17 mouse cellular contexts compared by ENCODE assay signal in the genomic region with DNA sequence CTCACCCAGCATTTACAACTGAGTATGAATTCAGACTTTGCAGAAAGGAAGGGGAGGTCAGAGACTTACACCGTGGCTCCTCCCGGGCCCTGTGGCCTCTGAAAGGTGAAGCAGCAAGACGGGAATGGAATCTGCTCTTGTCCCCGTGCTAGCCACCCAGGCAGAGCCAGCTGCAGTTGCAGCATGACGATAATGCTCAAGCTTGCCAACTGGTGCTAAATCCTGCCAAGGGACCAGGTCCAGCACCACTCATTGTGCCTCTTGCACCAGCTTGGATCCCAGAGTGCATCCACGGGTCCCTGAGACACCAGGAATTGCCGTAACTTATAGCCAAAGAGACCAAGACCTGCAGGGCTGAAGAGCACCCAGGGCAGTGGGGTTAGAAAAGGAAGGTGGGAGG. TPM values are rescaled to one million over a fixed set of nuclear protein-coding genes. Genes with fewer than 3 reads are reported as not detected.
A peak's percentile ranks its signal among the peaks of the same experiment; 100 is the strongest.
DNase-seq lines count a peak whose midpoint lies in the region; ATAC-seq and TF ChIP-seq lines count a peak whose summit lies in the region.
"Had no signal": no experiment of that assay in that cellular context is flagged by ENCODE, and none has a peak within 500 bp of the region (broad histone marks: within the 10 kb centered on the region; RNA-seq: fewer than 3 reads in every experiment).

No protein-coding gene starts in this region.

- H3K4me2 ChIP-seq in midbrain, postnatal 0 days (ENCODE audit: low read depth, low read length, poor library complexity, severe bottlenecking) = no peak overlapping the region
- no peak overlapping the region for H3K4me2 ChIP-seq in midbrain, embryonic 16.5 days (ENCODE audit: low read length)
- H3K4me2 ChIP-seq: heart, embryonic 15.5 days; limb, embryonic 15.5 days; lung, embryonic 15.5 days had no signal

- no peak overlapping the region for H3K9ac ChIP-seq in midbrain, postnatal 0 days (replicated peaks; ENCODE audit: low read length, poor library complexity, severe bottlenecking)
- H3K9ac ChIP-seq in midbrain, embryonic 16.5 days (ENCODE audit: low read depth, low read length) = no peak overlapping the region
- H3K9ac ChIP-seq: heart, embryonic 15.5 days; limb, embryonic 15.5 days; lung, embryonic 15.5 days had no signal

- H3K27ac ChIP-seq in heart, embryonic 10.5 days = no peak overlapping the region
- no peak overlapping the region for H3K27ac ChIP-seq in midbrain, postnatal 0 days (ENCODE audit: low read depth, low read length)
- H3K27ac ChIP-seq in midbrain, embryonic 16.5 days (ENCODE audit: low read length) = no peak overlapping the region
- H3K27ac ChIP-seq in gastrocnemius, adult 2 months = peak overlapping the region; percentile 66
- H3K27ac ChIP-seq: heart, embryonic 15.5 days; limb, embryonic 15.5 days; lung, embryonic 15.5 days had no signal

- no peak for TF ChIP-seq CTCF in midbrain, postnatal 0 days (IDR thresholded peaks at IDR 0.05)
- TF ChIP-seq CTCF in gastrocnemius, adult 2 months (IDR thresholded peaks at IDR 0.05) = no peak

- ATAC-seq in midbrain, postnatal 0 days (ENCODE audit: low FRiP score) = no peak
- no peak for ATAC-seq in midbrain, embryonic 16.5 days
- ATAC-seq: activated CD4-positive, CD25-positive, alpha-beta regulatory T cell, adult 4 months; CD4-positive, CD25-positive, alpha-beta regulatory T cell, adult 4 months; intestine, embryonic 16.5 days had no signal

- peaks cover 14% of the 10 kb centered on the region for H3K4me1 ChIP-seq in heart, embryonic 10.5 days
- no peaks in the 10 kb centered on the region; the same call in 1 of the 2 replicates for H3K4me1 ChIP-seq in midbrain, postnatal 0 days (ENCODE audit: insufficient read depth, low read length)
- H3K4me1 ChIP-seq in midbrain, embryonic 16.5 days (ENCODE audit: control insufficient read depth, insufficient read depth, low read length) = peaks cover 5% of the 10 kb centered on the region; the same call in 1 of the 2 replicates
- H3K4me1 ChIP-seq: heart, embryonic 15.5 days; lung, embryonic 15.5 days had no signal

- no peaks in the 10 kb centered on the region for H3K36me3 ChIP-seq in heart, embryonic 10.5 days
- no peaks in the 10 kb centered on the region for H3K36me3 ChIP-seq in midbrain, postnatal 0 days (ENCODE audit: insufficient read depth, low read length)
- no peaks in the 10 kb centered on the region for H3K36me3 ChIP-seq in midbrain, embryonic 16.5 days (ENCODE audit: control insufficient read depth, insufficient read depth, low read length)
- H3K36me3 ChIP-seq: heart, embryonic 15.5 days; lung, embryonic 15.5 days had no signal

- H3K27me3 ChIP-seq in heart, embryonic 10.5 days (ENCODE audit: insufficient read depth, poor library complexity, severe bottlenecking) = peaks cover 36% of the 10 kb centered on the region
- no peaks in the 10 kb centered on the region for H3K27me3 ChIP-seq in midbrain, postnatal 0 days (ENCODE audit: insufficient read depth, low read length)
- no peaks in the 10 kb centered on the region for H3K27me3 ChIP-seq in midbrain, embryonic 16.5 days (ENCODE audit: control insufficient read depth, insufficient read depth, low read depth, low read length)
- H3K27me3 ChIP-seq: limb, embryonic 15.5 days had no signal

- intact Hi-C loops in heart, postnatal 10 days (cut with DNase I) = no loop called here
- intact Hi-C loops in gastrocnemius, adult 2 months (cut with DNase I) = no loop called here

- no peak overlapping the region for H3K4me3 ChIP-seq in heart, embryonic 10.5 days
- H3K4me3 ChIP-seq in midbrain, postnatal 0 days (ENCODE audit: low read depth, low read length) = no peak overlapping the region
- H3K4me3 ChIP-seq in midbrain, embryonic 16.5 days (ENCODE audit: low read depth, low read length) = no peak overlapping the region
- peak overlapping the region; percentile 23; the same call in 1 of the 2 replicates for H3K4me3 ChIP-seq in gastrocnemius, adult 2 months
- H3K4me3 ChIP-seq: heart, embryonic 15.5 days; limb, embryonic 15.5 days; lung, embryonic 15.5 days had no signal

- DNase-seq in heart, postnatal 10 days = peak; percentile 52 to 54
- no peak for DNase-seq in heart, embryonic 10.5 days (ENCODE audit: low spot score)
- DNase-seq in midbrain, postnatal 0 days (ENCODE audit: low spot score) = peak; percentile 71
- DNase-seq in gastrocnemius, adult 2 months = peak; percentile 74
- no peak for DNase-seq in T-cell, adult 2 months (ENCODE audit: low spot score)
- no peak for DNase-seq in ovary, postnatal 14 days (ENCODE audit: low spot score)
- DNase-seq: cerebellum, postnatal 36 days; right cerebral cortex, postnatal 14 days; thymus, adult 18-20 months had no signal

- H3K9me3 ChIP-seq in heart, embryonic 10.5 days = no peaks in the 10 kb centered on the region
- no peaks in the 10 kb centered on the region for H3K9me3 ChIP-seq in midbrain, postnatal 0 days (ENCODE audit: low read length)
- no peaks in the 10 kb centered on the region for H3K9me3 ChIP-seq in midbrain, embryonic 16.5 days (replicated peaks; ENCODE audit: control insufficient read depth, low read length, poor library complexity, severe bottlenecking)
- H3K9me3 ChIP-seq: heart, embryonic 15.5 days; limb, embryonic 15.5 days; lung, embryonic 15.5 days had no signal

- WGBS in heart, embryonic 10.5 days = 79% methylated on average over 7 of the region's 7 CpGs
- whole genome bisulfite sequencing in midbrain, postnatal 0 days = 73% methylated on average over 7 of the region's 7 CpGs
- WGBS in midbrain, embryonic 16.5 days = 78% methylated on average over 7 of the region's 7 CpGs

RNA-seq across cellular contexts. Expression of gene Ebf3, which starts 36.1 kb away (rescaled TPM):
- total RNA-seq in heart, postnatal 10 days (2021) = 10 to 100 TPM; 19.8 to 20.0 TPM
- polyA plus RNA-seq in heart, embryonic 10.5 days (2016; fragmentation: Nextera tagmentation; extraction: Ambion mirVana) = 1.3 and 3.5 TPM in 2 replicates
- 90.4 and 103 TPM in 2 replicates for total RNA-seq in midbrain, postnatal 0 days (2014; rRNA removed)
- 5.3 and 7.1 TPM in 2 replicates for polyA plus RNA-seq in midbrain, postnatal 0 days (2015; fragmentation: Nextera tagmentation; extraction: Ambion mirVana)
- 8.8 and 9.0 TPM in 2 replicates for polyA plus RNA-seq in midbrain, embryonic 16.5 days (2015; fragmentation: Nextera tagmentation; extraction: Ambion mirVana)
- 1 to 10 TPM; 7.2 to 7.7 TPM for total RNA-seq in gastrocnemius, adult 2 months (2021)
- total RNA-seq: monocyte, adult 5-6 weeks had no signal
- polyA plus RNA-seq: activated CD4-positive, CD25-positive, alpha-beta regulatory T cell, adult 4 months; CD4-positive, CD25-positive, alpha-beta regulatory T cell, adult 4 months had no signal

Comparison
In these comparisons a context has a peak if more than half of its experiments do, and no peak if none do; other contexts are left out.
1. DNase-seq: peak in heart, postnatal 10 days (2 of 2), midbrain, postnatal 0 days (single experiment) and gastrocnemius, adult 2 months (single experiment); none in heart, embryonic 10.5 days (single experiment), T-cell, adult 2 months (single experiment) and ovary, postnatal 14 days (single experiment).